Mouse (Mus musculus): ENCODE measurements around the gene Pknox2.

DNA sequence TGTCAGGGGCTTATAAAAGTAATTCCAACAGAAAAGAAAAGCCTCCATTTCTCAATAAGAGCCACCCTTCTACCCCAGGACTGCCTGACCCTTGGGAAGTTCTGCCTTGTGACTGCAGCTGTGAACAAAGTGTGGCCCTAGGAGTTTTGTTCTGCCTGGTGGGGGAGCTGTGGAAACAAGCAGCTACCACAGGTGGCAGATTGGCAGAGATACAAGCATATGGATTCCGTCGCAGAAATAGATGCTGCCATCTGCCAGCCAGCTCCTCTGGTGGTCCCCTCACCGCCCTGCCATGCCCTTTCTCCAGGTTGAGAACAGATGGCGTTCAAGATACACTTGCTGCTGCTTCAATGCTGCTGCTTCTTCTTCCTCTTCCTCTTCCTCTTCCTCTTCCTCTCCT lies 288.5 kb downstream of the Pknox2 start:
- no peak for TF ChIP-seq POLR2A (IDR thresholded peaks at IDR 0.05; ENCODE audit: control insufficient read depth, low read depth, low read length)
- TF ChIP-seq CTCF (IDR thresholded peaks at IDR 0.05; ENCODE audit: control insufficient read depth, insufficient read depth, insufficient replicate concordance, low read depth, low read length): no peak
